Mouse (Mus musculus): ENCODE measurements around the gene Tspan6. TPM values are rescaled to one million over a fixed set of nuclear protein-coding genes. Genes with fewer than 3 reads are reported as not detected.

Gene Tspan6
- polyA plus RNA-seq (2021; fragmentation: Nextera tagmentation) = 21.7 and 24.8 TPM in 2 replicates
- long read RNA-seq, experiment 1, transcript Tspan6-201 (8 exons, 1,765 nt) = major isoform, 108 of 115 reads
- long read RNA-seq, experiment 1, partial matches to known transcripts = 0 of 115 reads
- long read RNA-seq, experiment 1, other reads (novel, unspliced or antisense) = 7 of 115 reads
- long read RNA-seq, experiment 2, transcript Tspan6-201 (8 exons, 1,765 nt) = major isoform, 33 of 38 reads
- long read RNA-seq, experiment 2, partial matches to known transcripts = 4 of 38 reads
- long read RNA-seq, experiment 2, other reads (novel, unspliced or antisense) = 1 of 38 reads

GRCm38 (mm10) chrX:133898014-133898542, at the start of gene Tspan6:
Gene Tspan6, minus strand, starts transcription at chrX:133898429.

GRCm38 (mm10) chrX:133908261-133908660, 10.0 kb upstream of the Tspan6 start, which contains the start of gene Srpx2:
Gene Srpx2, plus strand, starts transcription at chrX:133908426.

GRCm38 (mm10) chrX:133850680-133851079, 47.5 kb downstream of the Tspan6 start, which contains the start of gene Tnmd:
Gene Tnmd, plus strand, starts transcription at chrX:133850980.

Other genes starting within 250 kb of the Tspan6 start
- gene Pcdh19, start 209.4 kb downstream of the Tspan6 start, polyA plus RNA-seq (2021; fragmentation: Nextera tagmentation) = 5.8 and 6.5 TPM in 2 replicates
- 0.69 and 1.1 TPM in 2 replicates for gene Tnmd, start 47.4 kb downstream of the Tspan6 start, polyA plus RNA-seq (2021; fragmentation: Nextera tagmentation)
- 0.66 and 0.84 TPM in 2 replicates for gene Srpx2, start 10.0 kb upstream of the Tspan6 start, polyA plus RNA-seq (2021; fragmentation: Nextera tagmentation)
- 0.10 and 0.58 TPM in 2 replicates for gene Sytl4, start 83.4 kb upstream of the Tspan6 start, polyA plus RNA-seq (2021; fragmentation: Nextera tagmentation)
- 32.2 and 32.9 TPM in 2 replicates for gene Cstf2, start 160.8 kb upstream of the Tspan6 start, polyA plus RNA-seq (2021; fragmentation: Nextera tagmentation)

Data from left cerebral cortex, adult 6 months (tissue).